Mouse (Mus musculus): ENCODE data around the gene Smim14. TPM values are rescaled to one million over a fixed set of nuclear protein-coding genes. Genes with fewer than 3 reads are reported as not detected.

Smim14 gene
- polyA plus RNA-seq, 1 experiment = 16.4 TPM

DNA sequence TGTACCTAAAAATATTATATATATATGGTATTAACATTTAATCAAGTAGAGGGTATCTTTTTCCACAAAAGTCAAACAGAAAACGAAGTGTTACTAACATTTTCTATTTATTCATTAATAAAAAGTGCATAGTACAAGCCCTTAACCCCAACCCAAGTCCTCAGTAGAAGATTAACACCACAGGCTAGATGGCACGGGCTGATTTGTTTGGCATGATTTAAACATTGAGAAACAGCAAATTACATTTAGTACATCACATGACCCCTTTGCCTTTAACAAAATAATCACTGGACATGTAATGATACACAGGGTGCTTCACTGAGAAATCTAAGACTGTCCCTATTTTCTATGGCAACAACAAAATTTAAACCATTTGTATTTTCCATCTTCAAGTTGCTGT, 90.2 kb downstream of the Smim14 start:
- no peak for TF ChIP-seq GATA1 (IDR thresholded peaks at IDR 0.05; ENCODE audit: low read length)

DNA sequence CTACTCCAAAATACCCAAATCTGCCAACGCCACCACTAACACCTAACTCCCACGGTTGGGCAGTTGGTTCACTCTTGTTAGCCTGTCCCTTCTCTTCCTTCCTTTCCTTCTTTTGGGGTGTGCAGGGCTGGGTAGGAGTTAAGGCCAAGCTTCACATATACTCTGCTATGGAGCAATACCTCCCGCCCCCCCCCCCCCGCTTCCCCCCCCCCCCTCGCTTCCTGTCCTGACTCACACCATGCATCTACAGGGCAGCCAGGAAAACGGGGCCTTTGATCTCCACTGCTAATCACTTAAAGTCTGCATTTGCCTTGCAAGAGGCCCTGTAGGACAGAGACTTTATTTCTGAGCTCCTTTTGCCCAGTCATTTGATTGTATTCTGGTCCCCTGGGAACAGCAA, 92.0 kb downstream of the Smim14 start:
- TF ChIP-seq GATA1 (IDR thresholded peaks at IDR 0.05; ENCODE audit: low read length) = no peak

DNA sequence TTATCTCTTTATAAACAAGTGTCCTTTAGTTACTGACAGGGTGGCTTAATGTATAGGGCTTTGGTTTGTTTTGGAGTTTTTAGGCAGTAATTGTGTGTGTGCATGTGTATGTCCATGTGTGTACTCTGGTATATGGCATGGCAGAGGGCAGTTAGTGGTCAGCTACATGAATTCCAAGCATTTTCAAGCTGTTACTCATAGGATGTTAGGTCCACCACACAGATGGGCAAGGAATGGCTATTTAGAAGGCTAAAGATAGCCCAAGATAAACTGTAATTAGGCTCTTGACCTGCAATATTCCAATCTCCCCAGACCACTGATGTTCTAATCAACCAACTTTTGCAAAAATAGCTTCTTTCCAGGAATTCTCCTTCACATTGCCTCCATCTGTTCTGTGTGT, 98.9 kb downstream of the Smim14 start:
- no peak for TF ChIP-seq GATA1 (IDR thresholded peaks at IDR 0.05; ENCODE audit: low read length)

DNA sequence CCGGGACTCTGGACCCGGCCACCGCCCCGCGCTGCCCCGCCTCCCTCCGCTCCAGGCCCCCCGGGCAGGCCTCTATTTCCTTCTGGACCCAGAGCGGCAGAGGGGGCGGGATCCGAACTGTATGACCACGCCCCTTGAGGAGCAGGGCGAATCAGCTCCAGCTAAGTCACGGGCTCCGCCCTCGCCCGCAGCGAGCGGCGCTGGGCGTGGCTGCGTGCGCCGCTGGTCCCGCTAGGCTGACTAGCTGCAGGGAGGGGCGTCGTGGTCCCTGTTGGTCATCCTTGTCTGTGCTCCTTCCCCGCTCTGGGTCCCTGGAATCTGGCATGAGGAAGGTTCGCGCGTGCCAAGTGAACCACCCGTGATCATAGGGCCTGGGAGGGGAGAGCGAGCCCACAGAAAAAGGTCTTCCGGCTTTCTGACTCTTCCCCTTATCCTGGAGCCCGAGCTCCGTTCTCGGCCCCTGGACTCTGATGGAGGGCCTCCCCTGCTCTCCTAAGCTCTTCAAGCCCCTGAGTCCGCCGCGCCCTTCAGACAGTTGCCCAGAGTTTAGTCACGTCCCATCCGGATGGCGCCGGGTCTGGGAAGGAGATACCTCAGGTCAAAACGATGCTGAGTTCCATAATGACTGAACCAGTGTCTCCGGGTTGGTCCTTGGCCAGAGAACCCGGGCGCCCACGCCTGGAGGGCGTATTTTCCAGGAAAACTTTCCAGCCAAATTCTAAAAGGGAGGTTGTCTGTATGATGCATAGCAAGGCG, 101.0 kb downstream of the Smim14 start, which contains the start of gene Ugdh:
Gene Ugdh, minus strand, starts transcription at position 144 of the 756 bp plus-strand sequence.
- no peak for TF ChIP-seq GATA1 (IDR thresholded peaks at IDR 0.05; ENCODE audit: low read length)

DNA sequence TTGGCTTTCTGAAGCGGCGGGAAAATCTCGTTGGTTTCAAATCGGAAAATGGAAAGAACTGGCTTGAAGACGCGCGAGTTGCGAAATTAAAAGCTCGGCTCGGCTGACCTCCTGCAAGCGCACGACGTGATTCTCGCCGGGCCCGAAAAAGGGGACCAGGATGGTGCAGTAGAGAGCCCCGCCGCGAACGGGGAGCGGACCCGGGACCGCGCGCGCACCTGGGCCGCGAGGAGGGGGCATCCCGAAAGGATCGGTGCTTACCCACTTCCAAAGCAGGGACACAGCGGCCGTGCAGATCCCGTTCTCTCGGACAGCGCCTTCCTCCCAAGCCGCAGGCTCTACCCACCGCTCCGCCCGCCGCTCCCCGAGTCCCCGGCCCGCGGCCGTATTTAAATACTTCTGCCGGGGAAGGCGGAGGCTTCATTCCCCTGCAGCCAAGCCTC, 101.6 kb downstream of the Smim14 start:
- TF ChIP-seq GATA1 (IDR thresholded peaks at IDR 0.05; ENCODE audit: low read length) = no peak

DNA sequence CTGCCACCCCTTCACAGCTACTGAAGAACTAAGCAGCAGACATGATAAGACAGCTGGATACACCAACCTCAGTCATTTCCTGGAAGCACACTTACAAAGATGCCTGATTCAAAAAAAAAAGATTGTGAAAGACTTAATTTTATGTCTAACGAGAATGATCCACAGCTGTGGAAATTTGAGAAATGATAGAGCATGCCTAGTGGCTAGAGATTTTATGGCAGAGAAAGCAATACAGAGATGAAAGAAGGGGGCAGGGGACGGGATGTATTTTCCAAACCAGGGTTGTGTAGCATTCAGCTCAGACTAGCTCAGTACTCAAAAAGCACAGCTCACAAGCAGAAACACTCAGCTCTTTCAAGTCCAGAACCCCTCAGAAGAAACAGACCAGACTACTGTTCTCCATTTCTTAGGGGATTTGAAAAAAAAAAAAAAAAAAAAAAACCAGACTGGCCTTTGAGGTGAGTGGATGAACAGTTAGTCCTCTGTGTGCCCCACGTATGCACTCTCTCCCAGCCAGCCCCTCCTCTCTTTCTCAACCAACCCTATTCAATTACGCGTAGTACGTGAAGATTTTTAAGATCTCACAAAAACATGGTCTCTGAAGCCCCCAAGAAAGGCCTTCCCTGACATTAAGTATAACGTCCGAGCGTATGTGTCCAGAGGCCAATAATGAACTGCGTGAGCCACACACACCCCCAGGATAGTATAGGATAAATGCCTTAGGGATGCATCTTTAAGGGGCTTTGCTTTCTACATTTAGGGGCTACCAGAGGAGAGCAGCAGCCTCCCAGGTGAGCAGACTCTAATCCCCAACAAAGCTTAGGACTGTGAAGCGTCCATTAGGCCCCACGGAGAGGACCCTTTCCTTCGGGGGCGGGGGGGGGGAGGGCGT, 102.3 kb downstream of the Smim14 start:
- TF ChIP-seq GATA1 (IDR thresholded peaks at IDR 0.05; ENCODE audit: low read length) = no peak

DNA sequence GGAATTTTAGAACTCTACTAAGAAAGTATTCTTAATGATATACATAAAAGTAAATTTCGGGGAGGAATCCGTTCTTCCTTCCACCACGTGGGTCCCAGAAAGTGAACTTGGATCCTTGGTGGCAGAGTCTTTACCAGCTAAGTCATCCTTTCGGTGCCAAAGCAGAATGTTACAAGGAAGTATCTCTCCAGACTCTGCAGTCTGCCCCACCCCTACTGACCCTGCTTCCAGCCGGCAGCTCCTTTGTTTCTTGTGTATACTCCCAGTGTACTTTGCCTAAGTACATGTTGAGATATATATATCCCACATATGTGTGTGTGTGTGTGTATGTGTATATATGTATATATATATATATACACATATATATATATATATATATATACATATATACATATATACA, 107.5 kb downstream of the Smim14 start:
- TF ChIP-seq GATA1 (IDR thresholded peaks at IDR 0.05; ENCODE audit: low read length) = no peak

DNA sequence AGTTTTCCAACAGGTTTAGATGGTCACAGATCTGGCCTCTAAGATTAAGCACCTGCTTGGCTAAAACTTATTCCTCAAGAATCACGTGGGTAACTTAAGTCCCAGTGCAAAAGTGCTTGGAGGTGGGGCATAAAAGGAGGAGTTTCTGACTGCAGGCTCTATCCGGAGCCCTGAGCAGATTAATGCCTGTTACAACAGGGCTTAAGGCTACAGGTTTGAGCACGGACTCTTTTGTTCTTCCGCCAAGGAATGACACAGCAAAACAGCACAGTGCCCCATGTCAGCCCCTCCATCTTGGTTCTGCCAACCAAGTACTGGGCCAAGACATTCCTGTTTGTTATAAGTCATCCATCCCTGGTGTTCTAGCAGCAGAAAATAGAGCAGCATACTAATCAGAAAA, 108.7 kb downstream of the Smim14 start:
- TF ChIP-seq GATA1 (IDR thresholded peaks at IDR 0.05; ENCODE audit: low read length) = no peak

DNA sequence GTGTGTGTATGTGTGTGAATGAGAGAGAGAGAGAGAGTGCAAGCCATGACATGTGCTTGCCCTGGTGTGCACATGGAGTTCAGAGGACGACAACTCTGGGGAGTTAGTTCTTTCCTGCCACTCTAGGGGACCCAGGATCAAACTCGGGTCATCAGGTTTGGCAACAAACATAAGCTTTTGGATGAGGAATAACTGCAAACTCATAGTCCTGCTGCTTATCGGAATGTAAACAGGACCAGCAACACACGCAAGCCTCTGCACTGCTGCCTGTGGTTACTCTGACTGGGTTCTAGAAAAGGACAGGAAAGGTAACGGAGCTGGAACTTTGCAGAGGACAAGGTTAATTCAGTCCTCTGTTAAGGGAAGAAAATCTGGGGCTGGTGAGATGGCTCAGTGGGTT, 111.7 kb downstream of the Smim14 start:
- TF ChIP-seq GATA1 (IDR thresholded peaks at IDR 0.05; ENCODE audit: low read length) = no peak

DNA sequence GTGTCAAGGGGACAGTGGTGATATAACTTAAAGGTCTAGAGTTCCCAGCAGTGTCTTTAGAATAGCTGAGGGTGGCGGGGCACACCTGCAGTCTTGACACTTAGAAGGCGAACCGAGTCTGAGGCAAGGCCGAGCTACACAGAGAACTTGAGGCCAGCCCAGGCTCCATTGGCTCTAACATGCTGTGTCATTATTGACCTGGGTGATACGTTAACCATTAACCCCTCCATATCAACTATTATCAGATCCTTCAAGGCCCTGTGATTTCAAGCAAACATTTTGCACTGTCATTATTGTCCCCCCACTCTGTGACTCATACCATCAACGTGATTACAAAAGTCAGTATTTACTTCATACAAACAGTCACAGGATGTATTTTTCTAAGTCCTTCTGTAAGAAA, 112.8 kb downstream of the Smim14 start:
- TF ChIP-seq GATA1 (IDR thresholded peaks at IDR 0.05; ENCODE audit: low read length) = no peak

DNA sequence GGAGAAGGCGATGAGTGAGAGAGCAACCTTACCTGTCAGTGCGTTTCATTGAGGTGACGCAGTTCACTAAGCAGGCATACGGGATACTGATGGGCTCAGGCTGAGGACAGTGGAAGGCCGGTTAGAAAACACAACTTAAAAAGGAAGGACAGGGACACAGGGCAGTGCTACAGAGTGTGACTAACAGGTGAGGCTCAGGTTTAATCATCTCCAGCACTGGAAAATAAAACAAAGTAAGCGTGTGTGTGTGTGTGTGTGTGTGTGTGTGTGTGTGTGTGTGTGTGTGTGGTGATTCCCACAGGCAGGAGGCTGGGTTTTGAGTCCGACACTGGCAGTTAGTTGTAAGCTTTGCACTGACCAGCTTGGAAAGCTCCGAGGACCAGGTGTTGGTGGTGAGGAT, 114.2 kb downstream of the Smim14 start:
- TF ChIP-seq GATA1 (IDR thresholded peaks at IDR 0.05; ENCODE audit: low read length) = no peak

DNA sequence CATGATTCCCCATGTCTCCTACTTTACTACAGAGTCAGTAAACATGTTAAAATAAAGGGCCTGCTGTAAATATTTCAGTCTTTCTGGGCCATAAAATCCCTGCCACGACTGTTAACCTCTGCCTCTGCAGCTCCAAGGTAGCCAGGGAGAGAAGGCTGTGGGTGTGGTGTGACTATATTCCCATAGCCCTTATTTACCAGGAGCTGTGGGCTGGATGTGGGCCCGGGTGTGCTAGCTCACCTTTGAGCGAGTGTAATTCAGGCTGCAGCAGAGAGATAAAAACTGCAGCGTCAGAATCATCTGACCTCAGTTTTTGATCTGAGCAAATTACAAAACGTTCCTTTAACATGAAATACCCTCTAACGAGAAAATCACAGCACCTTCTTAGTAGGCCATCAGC, 116.2 kb downstream of the Smim14 start:
- TF ChIP-seq GATA1 (IDR thresholded peaks at IDR 0.05; ENCODE audit: low read length) = no peak

DNA sequence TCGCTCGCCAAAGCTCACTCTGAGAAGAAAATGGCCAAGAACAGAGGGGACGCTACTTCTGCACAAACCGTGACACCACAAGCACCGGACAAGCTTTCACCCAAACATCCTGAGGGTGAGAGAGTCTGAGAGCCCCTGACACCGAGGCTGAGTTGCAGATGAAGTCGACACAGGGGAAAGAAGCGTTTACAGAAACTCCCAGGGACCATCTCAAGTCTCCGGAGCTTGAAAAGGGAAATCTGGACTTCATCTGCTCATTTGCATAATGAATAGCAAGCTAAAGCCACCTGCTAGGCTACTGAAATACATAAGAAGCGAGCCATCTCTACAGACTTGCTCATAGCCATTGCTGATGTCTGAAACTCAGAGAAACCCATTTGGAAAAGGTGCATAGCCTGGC, 117.8 kb downstream of the Smim14 start:
- TF ChIP-seq GATA1 (IDR thresholded peaks at IDR 0.05; ENCODE audit: low read length) = no peak

DNA sequence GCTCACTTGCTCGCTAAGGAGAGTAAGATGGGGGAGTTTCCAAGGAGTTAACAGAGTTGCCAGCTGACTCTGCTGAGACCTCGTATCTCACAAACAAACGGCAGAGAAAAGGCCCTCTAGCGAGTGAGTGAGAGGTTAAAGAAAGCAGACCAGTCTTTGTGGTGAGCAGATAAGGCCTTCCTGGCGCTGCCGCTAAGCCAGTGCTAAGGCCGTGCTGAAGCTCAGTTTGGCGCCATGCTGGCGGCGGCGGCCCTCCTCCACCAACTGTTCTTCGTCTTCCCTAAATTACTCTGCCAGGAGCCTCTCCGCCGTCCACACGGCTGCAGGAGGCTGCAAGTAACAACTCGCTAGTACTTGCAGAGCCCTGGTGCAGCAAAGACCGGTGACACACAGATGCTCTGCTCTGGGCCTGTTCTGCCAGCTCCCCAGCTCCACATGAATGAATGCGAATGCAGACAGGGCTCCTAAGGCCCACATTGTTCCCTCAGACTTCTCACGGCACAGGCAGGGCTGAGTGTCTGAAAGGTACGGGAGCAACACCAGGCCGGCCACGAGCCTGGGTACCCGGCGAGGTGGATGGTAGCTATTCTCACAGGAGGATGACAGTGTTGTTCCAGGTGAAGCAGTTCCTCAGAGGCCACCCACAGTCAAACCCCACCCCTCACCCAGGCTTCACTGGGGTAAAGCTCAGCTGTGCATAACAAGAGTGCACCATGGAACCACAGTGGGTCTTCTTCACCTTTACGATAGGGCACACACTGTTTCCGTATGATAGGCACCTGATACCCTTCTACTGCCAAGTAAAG, 121.1 kb downstream of the Smim14 start:
- no peak for TF ChIP-seq GATA1 (IDR thresholded peaks at IDR 0.05; ENCODE audit: low read length)

DNA sequence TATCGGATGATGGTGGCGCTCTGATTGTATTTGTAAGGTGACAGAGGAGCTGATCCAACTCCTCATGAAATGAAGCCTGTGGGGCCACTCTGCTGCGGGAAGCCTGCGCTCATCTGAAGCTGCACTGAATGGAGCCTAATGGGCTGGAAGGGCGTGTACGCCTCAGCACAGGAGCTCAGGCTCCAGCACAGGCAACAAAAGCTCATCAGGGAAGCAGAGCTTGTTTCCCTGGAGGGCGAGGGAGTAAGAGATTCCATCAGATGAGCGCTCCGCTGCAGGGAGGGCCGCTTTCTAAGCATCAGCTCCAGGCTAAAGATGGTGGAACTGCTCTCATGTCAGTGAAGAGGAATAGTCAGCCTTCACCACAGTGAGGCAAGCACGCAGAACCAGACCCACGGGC, 129.0 kb downstream of the Smim14 start:
- no peak for TF ChIP-seq GATA1 (IDR thresholded peaks at IDR 0.05; ENCODE audit: low read length)
